Mouse (Mus musculus) yolk sac, embryonic 10.5 days (tissue): ENCODE results near the gene Pnpla6.

Experiments
- DNase-seq: peaks from one replicate; pipeline ENCODE4 v3.0.0-alpha.2; 2017; ENCODE audit warnings: low spot score

Gene Pnpla6

GRCm38 (mm10) chr8:3515260-3515671 is at the start of gene Pnpla6:
TSS of gene Pnpla6 (plus strand) at chr8:3515384.
- DNase-seq: peak; percentile 91

- peak; percentile 97 for DNase-seq
These were observed 47.9 kb upstream of the Pnpla6 start, which contains the start of gene Pex11g for GRCm38 (mm10) chr8:3467006-3467885. TSS of gene Pex11g (minus strand) at chr8:3467680.

GRCm38 (mm10) chr8:3467886-3468545 is 47.2 kb upstream of the Pnpla6 start:
- DNase-seq: no peak

GRCm38 (mm10) chr8:3468838-3469237 is 46.3 kb upstream of the Pnpla6 start:
- no peak for DNase-seq

- no peak for DNase-seq
These were observed 44.6 kb upstream of the Pnpla6 start, which contains the start of gene Tex45 for GRCm38 (mm10) chr8:3470562-3470961. TSS of gene Tex45 (plus strand) at chr8:3470862.

- DNase-seq: no peak
These were observed 39.3 kb upstream of the Pnpla6 start for GRCm38 (mm10) chr8:3475715-3476429.

- no peak for DNase-seq
These were observed 34.9 kb upstream of the Pnpla6 start for GRCm38 (mm10) chr8:3480221-3480785.

GRCm38 (mm10) chr8:3481605-3482004 is 33.6 kb upstream of the Pnpla6 start:
- no peak for DNase-seq

- DNase-seq: no peak
These were observed 32.9 kb upstream of the Pnpla6 start for GRCm38 (mm10) chr8:3482240-3482740.

GRCm38 (mm10) chr8:3483546-3483945 is 31.6 kb upstream of the Pnpla6 start:
- DNase-seq: no peak

GRCm38 (mm10) chr8:3485192-3485591 is 30.0 kb upstream of the Pnpla6 start:
- DNase-seq: no peak

- DNase-seq: peak; percentile 82
These were observed 22.0 kb upstream of the Pnpla6 start, which contains the start of gene Zfp358 for GRCm38 (mm10) chr8:3492901-3493844. TSS of gene Zfp358 (plus strand) at chr8:3493138.

GRCm38 (mm10) chr8:3493845-3494208 is 21.4 kb upstream of the Pnpla6 start:
- DNase-seq: no peak

GRCm38 (mm10) chr8:3495578-3496427 is 19.4 kb upstream of the Pnpla6 start:
- no peak for DNase-seq

- no peak for DNase-seq
These were observed 18.8 kb upstream of the Pnpla6 start for GRCm38 (mm10) chr8:3496428-3496748.

GRCm38 (mm10) chr8:3498583-3498982 is 16.6 kb upstream of the Pnpla6 start:
- no peak for DNase-seq

GRCm38 (mm10) chr8:3499751-3500150 is 15.4 kb upstream of the Pnpla6 start:
- no peak for DNase-seq

- DNase-seq: peak; percentile 97
These were observed 14.7 kb upstream of the Pnpla6 start, which contains the start of gene Mcoln1 for GRCm38 (mm10) chr8:3500235-3501090. TSS of gene Mcoln1 (plus strand) at chr8:3500457.

- no peak for DNase-seq
These were observed 13.0 kb upstream of the Pnpla6 start for GRCm38 (mm10) chr8:3502217-3502616.
